Mouse (Mus musculus) embryonic facial prominence, embryonic 13.5 days (tissue): ENCODE data around the gene Nup93. TPM values are rescaled to one million over a fixed set of nuclear protein-coding genes. Genes with fewer than 3 reads are reported as not detected.
A peak's percentile ranks its signal among the peaks of the same experiment; 100 is the strongest.

Experiments
- ATAC-seq: fragments of 200-750 bp; cut with Nextera tagmentation; 2 replicates; pipeline ENCODE4 v1.8.0; 2017; ENCODE audit warnings: low read depth; ENCODE audit not compliant: insufficient number of reproducible peaks, insufficient read depth, low FRiP score, low TSS enrichment
- H3K27ac ChIP-seq: fragments of 300-500 bp; sonication (generic); 2 replicates; pipeline ENCODE4 v1.5.1; 2015; ENCODE audit warnings: moderate library complexity, mild to moderate bottlenecking, inconsistent platforms
- H3K27me3 ChIP-seq: fragments of 300-500 bp; sonication (generic); 2 replicates; pipeline ENCODE4 v1.6.1; 2015; ENCODE audit warnings: mild to moderate bottlenecking, inconsistent platforms
- H3K36me3 ChIP-seq: fragments of 300-500 bp; sonication (generic); 2 replicates; pipeline ENCODE4 v1.6.1; 2015; ENCODE audit warnings: mild to moderate bottlenecking, inconsistent platforms
- H3K4me1 ChIP-seq: fragments of 300-500 bp; sonication (generic); 2 replicates; pipeline ENCODE4 v1.6.1; 2015; ENCODE audit warnings: inconsistent platforms
- H3K4me2 ChIP-seq: fragments of 300-500 bp; sonication (generic); 2 replicates; pipeline ENCODE4 v1.6.1; 2015; ENCODE audit warnings: moderate library complexity, mild to moderate bottlenecking, inconsistent platforms
- H3K4me3 ChIP-seq: fragments of 300-500 bp; sonication (generic); 2 replicates; pipeline ENCODE4 v1.5.1; 2015; ENCODE audit warnings: mild to moderate bottlenecking, inconsistent platforms
- H3K9ac ChIP-seq: fragments of 300-500 bp; sonication (generic); 2 replicates; pipeline ENCODE4 v1.6.1; 2015; ENCODE audit warnings: mild to moderate bottlenecking, inconsistent platforms
- H3K9me3 ChIP-seq: fragments of 300-500 bp; sonication (generic); 2 replicates; pipeline ENCODE4 v1.6.1; 2016; ENCODE audit warnings: inconsistent platforms
- WGBS: fragments of 180-500 bp; shearing (Covaris S2); methylation state at CpG from one replicate; pipeline ENCODE4 v1.1.7; 2015; ENCODE audit warnings: mixed read lengths; 5-methylcytosine and 5-hydroxymethylcytosine counted together
- polyA plus RNA-seq: library from polyadenylated mRNA; unstranded; fragments of >200 nt; fragmentation: Nextera tagmentation; extraction: Ambion mirVana; gene quantifications from 2 replicates; pipeline ENCODE4 v1.2.1, GENCODE M21; 2015

The Nup93 gene
- polyA plus RNA-seq, 1 experiment from 2014 or later: 88.8 TPM

GRCm38 (mm10) chr8:94354571-94354970, 140.2 kb downstream of the Nup93 start:
- H3K36me3 ChIP-seq: no peaks in the 10 kb centered on the region
- no peaks in the 10 kb centered on the region for H3K4me1 ChIP-seq
- no peaks in the 10 kb centered on the region for H3K9me3 ChIP-seq
- H3K27me3 ChIP-seq: no peaks in the 10 kb centered on the region; the same call in 1 of the 2 replicates
- ATAC-seq: no peak
- no peak overlapping the region for H3K4me3 ChIP-seq
- no peak overlapping the region for H3K9ac ChIP-seq
- no peak overlapping the region for H3K4me2 ChIP-seq
- WGBS: 69% methylated on average over 4 of the region's 4 CpGs
- H3K27ac ChIP-seq: no peak overlapping the region

- Histone ChIP-seq H3K9ac (no peak overlapping the region), H3K4me1 (no peaks in the 10 kb centered on the region), H3K4me3 (no peak overlapping the region), H3K9me3 (no peaks in the 10 kb centered on the region), H3K36me3 (no peaks in the 10 kb centered on the region), H3K27ac (no peak overlapping the region), H3K4me2 (no peak overlapping the region), H3K27me3 (no peaks in the 10 kb centered on the region)
- ATAC-seq: no peak
- WGBS: 74% methylated on average over 6 of the region's 6 CpGs
Observed at GRCm38 (mm10) chr8:94357220-94357619, 142.9 kb downstream of the Nup93 start.

GRCm38 (mm10) chr8:94358541-94358940, 144.2 kb downstream of the Nup93 start:
- no peak overlapping the region for H3K4me3 ChIP-seq
- ATAC-seq: no peak
- 0 out of 2 replicates have a peak, but pooled peaks cover 6% of the 10 kb centered on the region for H3K4me1 ChIP-seq
- no peak overlapping the region for H3K9ac ChIP-seq
- no peak overlapping the region for H3K27ac ChIP-seq
- H3K36me3 ChIP-seq: no peaks in the 10 kb centered on the region
- no peak overlapping the region for H3K4me2 ChIP-seq
- H3K27me3 ChIP-seq: no peaks in the 10 kb centered on the region
- no peaks in the 10 kb centered on the region for H3K9me3 ChIP-seq
- WGBS: 71% methylated on average over 5 of the region's 5 CpGs

GRCm38 (mm10) chr8:94361774-94362431, 147.5 kb downstream of the Nup93 start:
- Histone ChIP-seq H3K4me2 (no peak overlapping the region), H3K9me3 (no peaks in the 10 kb centered on the region), H3K9ac (no peak overlapping the region), H3K27ac (no peak overlapping the region), H3K4me1 (0 out of 2 replicates have a peak, but pooled peaks cover 6% of the 10 kb centered on the region), H3K27me3 (no peaks in the 10 kb centered on the region), H3K36me3 (no peaks in the 10 kb centered on the region), H3K4me3 (no peak overlapping the region)
- ATAC-seq: no peak
- 85% methylated on average over 6 of the region's 6 CpGs for WGBS

- H3K4me3 ChIP-seq: no peak overlapping the region
- no peak overlapping the region for H3K9ac ChIP-seq
- H3K27me3 ChIP-seq: no peaks in the 10 kb centered on the region
- no peaks in the 10 kb centered on the region for H3K9me3 ChIP-seq
- no peak overlapping the region for H3K27ac ChIP-seq
- 0 out of 2 replicates have a peak, but pooled peaks cover 6% of the 10 kb centered on the region for H3K4me1 ChIP-seq
- 77% methylated on average over 7 of the region's 7 CpGs for WGBS
- no peaks in the 10 kb centered on the region for H3K36me3 ChIP-seq
- H3K4me2 ChIP-seq: no peak overlapping the region
- ATAC-seq: 0 out of 2 replicates have a peak, but pooled peaks have one; percentile 5
Observed at GRCm38 (mm10) chr8:94362607-94363239, 148.4 kb downstream of the Nup93 start.

- no peak overlapping the region for H3K27ac ChIP-seq
- no peak overlapping the region for H3K9ac ChIP-seq
- no peak overlapping the region for H3K4me3 ChIP-seq
- no peaks in the 10 kb centered on the region for H3K36me3 ChIP-seq
- H3K9me3 ChIP-seq: no peaks in the 10 kb centered on the region
- 0 out of 2 replicates have a peak, but pooled peaks cover 6% of the 10 kb centered on the region for H3K4me1 ChIP-seq
- H3K4me2 ChIP-seq: no peak overlapping the region
- 33% methylated on average over 4 of the region's 4 CpGs for WGBS
- no peak for ATAC-seq
- no peaks in the 10 kb centered on the region for H3K27me3 ChIP-seq
Observed at GRCm38 (mm10) chr8:94363288-94363688, 148.9 kb downstream of the Nup93 start.

GRCm38 (mm10) chr8:94363906-94364305, 149.5 kb downstream of the Nup93 start:
- no peaks in the 10 kb centered on the region for H3K36me3 ChIP-seq
- 64% methylated on average over 2 of the region's 2 CpGs for WGBS

GRCm38 (mm10) chr8:94364686-94365312, 150.4 kb downstream of the Nup93 start:
- ATAC-seq: no peak
- no peak overlapping the region for H3K4me3 ChIP-seq
- no peak overlapping the region for H3K27ac ChIP-seq
- H3K9ac ChIP-seq: no peak overlapping the region
- no peak overlapping the region for H3K4me2 ChIP-seq
- 88% methylated on average over 6 of the region's 6 CpGs for WGBS
- H3K27me3 ChIP-seq: no peaks in the 10 kb centered on the region
- no peaks in the 10 kb centered on the region for H3K9me3 ChIP-seq
- H3K4me1 ChIP-seq: 0 out of 2 replicates have a peak, but pooled peaks cover 6% of the 10 kb centered on the region
- no peaks in the 10 kb centered on the region for H3K36me3 ChIP-seq

More at GRCm38 (mm10) chr8:94363906-94364305, 149.5 kb downstream of the Nup93 start:
- Histone ChIP-seq H3K4me3 (no peak overlapping the region), H3K4me1 (0 out of 2 replicates have a peak, but pooled peaks cover 6% of the 10 kb centered on the region), H3K27me3 (no peaks in the 10 kb centered on the region), H3K27ac (no peak overlapping the region), H3K4me2 (no peak overlapping the region), H3K9me3 (no peaks in the 10 kb centered on the region), H3K9ac (no peak overlapping the region)
- no peak for ATAC-seq

GRCm38 (mm10) chr8:94365410-94365981, 151.1 kb downstream of the Nup93 start:
- no peaks in the 10 kb centered on the region for H3K36me3 ChIP-seq
- no peak for ATAC-seq
- H3K9ac ChIP-seq: no peak overlapping the region
- H3K4me2 ChIP-seq: no peak overlapping the region
- H3K4me1 ChIP-seq: 0 out of 2 replicates have a peak, but pooled peaks cover 9% of the 10 kb centered on the region
- H3K9me3 ChIP-seq: no peaks in the 10 kb centered on the region
- no peaks in the 10 kb centered on the region for H3K27me3 ChIP-seq
- H3K27ac ChIP-seq: no peak overlapping the region
- WGBS: 85% methylated on average over 9 of the region's 9 CpGs
- H3K4me3 ChIP-seq: no peak overlapping the region
